Mouse (Mus musculus): ENCODE results near the gene Srp9. TPM values are rescaled to one million over a fixed set of nuclear protein-coding genes. Genes with fewer than 3 reads are reported as not detected.

Gene Srp9
- polyA plus RNA-seq, 1 experiment: 75.1 TPM

DNA sequence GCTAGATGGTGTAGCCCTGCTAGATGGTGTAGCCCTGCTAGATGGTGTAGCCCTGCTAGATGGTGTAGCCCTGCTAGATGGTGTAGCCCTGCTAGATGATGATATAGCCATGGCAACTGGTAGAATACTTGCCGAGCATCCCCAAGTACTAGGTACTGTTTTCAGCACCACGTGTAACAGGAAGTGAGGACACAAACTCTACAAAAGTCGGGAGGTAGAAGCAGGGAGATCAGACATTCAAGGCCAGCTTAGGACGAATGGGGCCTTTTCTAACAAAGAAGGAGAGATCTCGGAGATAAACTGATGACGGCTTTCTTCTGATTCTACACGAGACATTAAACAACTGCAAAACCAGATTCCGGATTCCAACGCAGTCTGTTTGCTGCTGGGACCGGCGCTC lies 14.4 kb upstream of the Srp9 start:
- TF ChIP-seq POLR2AphosphoS2 (IDR thresholded peaks at IDR 0.05; ENCODE audit: insufficient read length, low read depth) (no peak), MAX (IDR thresholded peaks at IDR 0.05; ENCODE audit: low read depth) (no peak), POLR2A (IDR thresholded peaks at IDR 0.05; ENCODE audit: insufficient read length, low read depth) (no peak), MYOD1 (IDR thresholded peaks at IDR 0.05; ENCODE audit: control insufficient read depth in 1 of 3, insufficient read length in 2 of 3, low read depth in 2 of 3) (no peak), E2F4 (IDR thresholded peaks at IDR 0.05; ENCODE audit: insufficient read depth) (no peak), TCF12 (IDR thresholded peaks at IDR 0.05; ENCODE audit: insufficient read depth, poor library complexity, severe bottlenecking) (no peak), REST (IDR thresholded peaks at IDR 0.05; ENCODE audit: insufficient read depth, insufficient read length) (no peak), USF1 (IDR thresholded peaks at IDR 0.05; ENCODE audit: low read depth) (no peak), TCF3 (IDR thresholded peaks at IDR 0.05; ENCODE audit: insufficient read length, low read depth) (no peak), CEBPB (IDR thresholded peaks at IDR 0.05; ENCODE audit: insufficient read depth, poor library complexity, severe bottlenecking) (no peak), MYOG (IDR thresholded peaks at IDR 0.05; ENCODE audit: control insufficient read depth in 1 of 3, insufficient read depth in 1 of 3, insufficient read length in 2 of 3, low read depth in 2 of 3) (no peak)
- no peak overlapping the region for H3ac ChIP-seq (ENCODE audit: control insufficient read depth, insufficient read length)
- H3K4me3 ChIP-seq: no peak overlapping the region
- H3K4me2 ChIP-seq (ENCODE audit: low read depth): no peak overlapping the region
- no peaks in the 10 kb centered on the region for H3K36me3 ChIP-seq (ENCODE audit: control insufficient read depth, insufficient read depth)
- no peaks in the 10 kb centered on the region for H3K79me2 ChIP-seq (ENCODE audit: control insufficient read depth, insufficient read depth)
- H3K27me3 ChIP-seq (ENCODE audit: control insufficient read depth, insufficient read depth, insufficient read length): no peaks in the 10 kb centered on the region

- Histone ChIP-seq H3K4me2 (ENCODE audit: low read depth) (peak overlapping the region; percentile 14), H3K27me3 (ENCODE audit: control insufficient read depth, insufficient read depth, insufficient read length) (no peaks in the 10 kb centered on the region), H3K79me2 (ENCODE audit: control insufficient read depth, insufficient read depth) (no peaks in the 10 kb centered on the region), H3K4me3 (no peak overlapping the region), H3ac (ENCODE audit: control insufficient read depth, insufficient read length) (no peak overlapping the region), H3K36me3 (ENCODE audit: control insufficient read depth, insufficient read depth) (no peaks in the 10 kb centered on the region)
- TF ChIP-seq MYOD1 (IDR thresholded peaks at IDR 0.05; ENCODE audit: control insufficient read depth in 1 of 3, insufficient read length in 2 of 3, low read depth in 2 of 3) (peak; percentile 3 to 66 (median 63)), POLR2A (IDR thresholded peaks at IDR 0.05; ENCODE audit: insufficient read length, low read depth) (no peak), MYOG (IDR thresholded peaks at IDR 0.05; ENCODE audit: control insufficient read depth in 1 of 3, insufficient read depth in 1 of 3, insufficient read length in 2 of 3, low read depth in 2 of 3) (peak in 2 of 3 experiments; percentile 37 to 85)
These were observed 13.7 kb upstream of the Srp9 start for GRCm38 (mm10) chr1:182110708-182111385.

GRCm38 (mm10) chr1:182111386-182112317 lies 12.9 kb upstream of the Srp9 start:
- Histone ChIP-seq H3K79me2 (ENCODE audit: control insufficient read depth, insufficient read depth) (no peaks in the 10 kb centered on the region), H3K4me3 (no peak overlapping the region), H3K27me3 (ENCODE audit: control insufficient read depth, insufficient read depth, insufficient read length) (no peaks in the 10 kb centered on the region), H3K36me3 (ENCODE audit: control insufficient read depth, insufficient read depth) (no peaks in the 10 kb centered on the region), H3ac (ENCODE audit: control insufficient read depth, insufficient read length) (no peak overlapping the region), H3K4me2 (ENCODE audit: low read depth) (no peak overlapping the region)
- no peak for TF ChIP-seq SRF (IDR thresholded peaks at IDR 0.05; ENCODE audit: control insufficient read depth, insufficient read length, low read depth)
- TF ChIP-seq REST (IDR thresholded peaks at IDR 0.05; ENCODE audit: insufficient read depth, insufficient read length): no peak
- peak in 2 of 3 experiments; percentile 47 to 49 for TF ChIP-seq MYOG (IDR thresholded peaks at IDR 0.05; ENCODE audit: control insufficient read depth in 1 of 3, insufficient read depth in 1 of 3, insufficient read length in 2 of 3, low read depth in 2 of 3)
- peak in 1 of 3 experiments; percentile 16 for TF ChIP-seq MYOD1 (IDR thresholded peaks at IDR 0.05; ENCODE audit: control insufficient read depth in 1 of 3, insufficient read length in 2 of 3, low read depth in 2 of 3)

DNA sequence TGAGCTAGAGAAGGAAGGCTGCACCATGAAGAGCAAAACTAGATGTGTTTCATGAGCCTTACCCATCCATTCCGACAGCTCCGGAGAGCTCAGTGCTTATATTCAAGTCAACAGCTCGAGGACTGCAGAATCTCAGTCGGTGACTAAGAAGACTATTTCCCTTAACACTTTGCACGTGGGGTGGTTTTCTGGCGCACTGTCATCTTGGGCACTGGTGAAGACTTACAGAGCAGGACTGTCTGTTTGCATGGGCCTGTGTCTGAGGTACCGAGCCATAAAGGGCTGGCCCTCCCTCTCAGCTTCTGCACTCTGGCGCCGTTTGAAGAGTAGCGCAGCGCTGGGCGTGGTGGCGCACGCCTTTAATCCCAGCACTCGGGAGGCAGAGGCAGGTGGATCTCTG lies 12.2 kb upstream of the Srp9 start:
- H3K4me2 ChIP-seq (ENCODE audit: low read depth): no peak overlapping the region
- TF ChIP-seq TCF3 (IDR thresholded peaks at IDR 0.05; ENCODE audit: insufficient read length, low read depth) (no peak), REST (IDR thresholded peaks at IDR 0.05; ENCODE audit: insufficient read depth, insufficient read length) (no peak), POLR2AphosphoS2 (IDR thresholded peaks at IDR 0.05; ENCODE audit: insufficient read length, low read depth) (no peak), CEBPB (IDR thresholded peaks at IDR 0.05; ENCODE audit: insufficient read depth, poor library complexity, severe bottlenecking) (no peak), SRF (IDR thresholded peaks at IDR 0.05; ENCODE audit: control insufficient read depth, insufficient read length, low read depth) (no peak), TCF12 (IDR thresholded peaks at IDR 0.05; ENCODE audit: insufficient read depth, poor library complexity, severe bottlenecking) (no peak), POLR2A (IDR thresholded peaks at IDR 0.05; ENCODE audit: insufficient read length, low read depth) (no peak), MYOD1 (IDR thresholded peaks at IDR 0.05; ENCODE audit: control insufficient read depth in 1 of 3, insufficient read length in 2 of 3, low read depth in 2 of 3) (no peak), USF1 (IDR thresholded peaks at IDR 0.05; ENCODE audit: low read depth) (no peak), E2F4 (IDR thresholded peaks at IDR 0.05; ENCODE audit: insufficient read depth) (no peak)
- H3K4me3 ChIP-seq: no peak overlapping the region
- H3K79me2 ChIP-seq (ENCODE audit: control insufficient read depth, insufficient read depth): no peaks in the 10 kb centered on the region
- no peaks in the 10 kb centered on the region for H3K36me3 ChIP-seq (ENCODE audit: control insufficient read depth, insufficient read depth)
- H3K27me3 ChIP-seq (ENCODE audit: control insufficient read depth, insufficient read depth, insufficient read length): no peaks in the 10 kb centered on the region
- H3ac ChIP-seq (ENCODE audit: control insufficient read depth, insufficient read length): no peak overlapping the region

DNA sequence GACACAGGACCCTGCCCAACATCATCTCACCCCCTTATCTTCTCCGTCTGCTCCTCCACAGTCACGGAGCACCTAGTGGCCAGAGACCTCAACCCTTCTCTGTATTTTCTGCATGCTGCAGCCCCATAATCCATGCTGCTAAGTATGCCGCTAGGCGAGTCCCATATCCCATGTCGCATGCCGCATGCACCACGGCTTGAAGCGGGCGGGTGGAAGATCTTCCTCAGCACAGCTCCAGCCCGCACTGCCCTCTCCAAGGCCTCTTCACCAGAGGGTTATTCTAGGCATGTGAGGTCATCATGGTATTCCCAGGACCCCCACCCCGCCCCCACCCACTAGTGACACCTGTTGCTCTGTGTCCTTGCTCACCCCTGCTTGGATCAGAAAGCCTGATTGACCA lies 11.4 kb upstream of the Srp9 start:
- TF ChIP-seq TCF12 (IDR thresholded peaks at IDR 0.05; ENCODE audit: insufficient read depth, poor library complexity, severe bottlenecking) (no peak), SRF (IDR thresholded peaks at IDR 0.05; ENCODE audit: control insufficient read depth, insufficient read length, low read depth) (no peak), MYOG (IDR thresholded peaks at IDR 0.05; ENCODE audit: control insufficient read depth in 1 of 3, insufficient read depth in 1 of 3, insufficient read length in 2 of 3, low read depth in 2 of 3) (peak in 1 of 3 experiments; percentile 20), TCF3 (IDR thresholded peaks at IDR 0.05; ENCODE audit: insufficient read length, low read depth) (no peak), USF1 (IDR thresholded peaks at IDR 0.05; ENCODE audit: low read depth) (no peak), REST (IDR thresholded peaks at IDR 0.05; ENCODE audit: insufficient read depth, insufficient read length) (no peak), MYOD1 (IDR thresholded peaks at IDR 0.05; ENCODE audit: control insufficient read depth in 1 of 3, insufficient read length in 2 of 3, low read depth in 2 of 3) (peak in 2 of 3 experiments; percentile 12 to 64), CEBPB (IDR thresholded peaks at IDR 0.05; ENCODE audit: insufficient read depth, poor library complexity, severe bottlenecking) (no peak), POLR2AphosphoS2 (IDR thresholded peaks at IDR 0.05; ENCODE audit: insufficient read length, low read depth) (no peak), E2F4 (IDR thresholded peaks at IDR 0.05; ENCODE audit: insufficient read depth) (no peak), MAX (IDR thresholded peaks at IDR 0.05; ENCODE audit: low read depth) (no peak), POLR2A (IDR thresholded peaks at IDR 0.05; ENCODE audit: insufficient read length, low read depth) (no peak)
- Histone ChIP-seq H3K4me3 (no peak overlapping the region), H3ac (ENCODE audit: control insufficient read depth, insufficient read length) (no peak overlapping the region), H3K4me2 (ENCODE audit: low read depth) (no peak overlapping the region), H3K36me3 (ENCODE audit: control insufficient read depth, insufficient read depth) (no peaks in the 10 kb centered on the region), H3K79me2 (ENCODE audit: control insufficient read depth, insufficient read depth) (no peaks in the 10 kb centered on the region), H3K27me3 (ENCODE audit: control insufficient read depth, insufficient read depth, insufficient read length) (no peaks in the 10 kb centered on the region)
